Mouse (Mus musculus) retina, adult 2 months (tissue): ENCODE measurements around the gene Dcaf1.

Experiments
- DNase-seq: peaks from one replicate; pipeline ENCODE4 v3.0.0-alpha.2; 2012; ENCODE audit warnings: low read depth, low spot score

Dcaf1 gene

DNA sequence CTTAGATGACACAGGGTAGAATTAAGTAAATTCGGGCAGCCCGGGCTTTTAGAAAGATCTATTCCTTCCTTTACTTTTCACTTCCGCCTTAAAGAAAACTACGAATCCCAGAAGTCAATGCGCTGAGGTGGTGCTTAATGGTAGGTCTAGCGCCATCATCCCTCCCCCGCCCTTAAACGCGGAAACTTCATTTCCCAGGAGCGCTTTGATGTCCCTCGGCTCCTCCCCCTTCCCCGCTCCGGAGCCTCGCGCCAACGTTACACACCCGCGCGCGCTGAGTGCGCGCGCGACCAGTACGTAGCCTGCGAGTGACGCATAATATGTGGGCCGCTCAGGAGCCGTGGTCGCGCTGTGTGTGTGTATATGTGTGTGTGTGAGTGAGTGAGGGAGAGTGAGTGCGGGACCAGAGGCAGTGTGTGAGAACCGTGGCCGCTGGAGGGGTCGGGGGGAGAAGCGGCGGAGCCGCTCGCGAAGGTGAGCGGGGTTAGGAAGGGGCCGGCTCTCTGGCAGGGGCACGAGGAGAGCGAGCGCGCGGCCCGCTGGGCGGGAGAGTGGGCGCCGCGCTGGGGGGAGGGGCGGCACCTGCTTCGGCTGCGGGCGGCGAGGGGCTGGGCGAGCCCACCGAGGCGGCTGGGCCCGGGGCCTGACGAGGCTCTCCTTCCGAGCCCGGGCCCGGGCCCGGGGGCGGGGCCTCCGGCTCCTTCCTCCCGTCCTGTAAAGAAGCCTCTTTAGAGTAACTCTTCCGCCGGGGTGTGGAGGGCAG lies at the start of gene Dcaf1:
Gene Dcaf1 (plus strand): TSS at position 257 of the 763 bp plus-strand sequence.
- peak; percentile 97 for DNase-seq

DNA sequence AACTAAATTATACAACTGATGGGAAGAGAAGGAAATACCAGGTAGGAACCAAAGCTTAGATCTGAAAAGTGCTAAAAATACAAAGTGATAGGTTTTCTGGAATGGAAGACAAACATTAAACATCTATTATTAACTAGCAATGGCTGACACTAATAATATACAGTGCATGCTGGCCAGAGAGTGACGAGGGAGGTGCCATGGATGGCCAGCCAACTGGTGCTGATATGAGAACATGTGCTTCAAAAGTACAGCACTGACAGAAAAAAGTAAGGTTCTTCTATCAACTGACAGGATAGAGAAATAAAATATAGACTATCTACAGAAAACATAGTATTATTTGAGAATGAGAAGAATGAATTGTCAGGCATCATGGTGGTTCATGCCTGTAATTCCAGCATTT lies 45.6 kb upstream of the Dcaf1 start:
- no peak for DNase-seq

- DNase-seq: no peak
These were observed 44.3 kb upstream of the Dcaf1 start for GRCm38 (mm10) chr9:106777423-106777822.

- DNase-seq: no peak
These were observed 43.4 kb upstream of the Dcaf1 start for GRCm38 (mm10) chr9:106778319-106778718.

- no peak for DNase-seq
These were observed 41.6 kb upstream of the Dcaf1 start for GRCm38 (mm10) chr9:106780086-106780485.

DNA sequence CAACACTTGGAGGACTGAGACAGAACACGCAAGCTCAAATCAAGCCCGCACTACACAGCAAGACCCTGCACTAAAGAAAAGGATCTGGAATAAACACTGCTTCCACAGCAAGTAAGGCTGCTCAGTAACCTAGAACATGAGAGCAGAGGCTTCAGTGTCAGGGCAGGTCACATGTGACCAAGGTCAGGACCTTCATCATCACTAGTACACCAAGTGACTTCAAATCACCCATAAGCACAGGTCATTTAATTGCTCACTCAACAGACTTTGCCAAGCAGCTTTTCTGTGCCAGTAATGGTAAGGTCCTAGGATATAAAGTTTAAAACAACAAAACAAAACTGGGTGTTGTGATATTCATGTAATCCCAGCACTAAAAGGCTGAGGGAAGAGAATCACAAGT lies 38.1 kb upstream of the Dcaf1 start:
- no peak for DNase-seq

DNA sequence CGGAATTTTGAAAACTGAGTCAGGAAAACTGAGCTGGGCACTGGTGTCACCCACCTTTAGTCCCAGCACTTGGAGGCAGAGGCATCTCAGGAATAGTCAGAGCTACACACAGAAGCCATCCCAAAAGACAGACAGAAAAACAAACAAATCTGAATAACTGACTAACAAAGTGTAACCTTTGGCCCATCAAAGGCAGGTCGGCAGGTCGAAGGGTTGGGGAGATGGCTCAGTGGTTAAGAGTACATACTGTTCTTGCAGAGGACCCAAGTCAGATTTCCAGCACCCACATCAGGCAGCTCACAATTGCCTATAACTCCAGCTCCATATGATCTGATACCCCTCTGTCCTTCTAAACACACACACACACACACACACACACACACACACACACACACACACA lies 36.5 kb upstream of the Dcaf1 start:
- no peak for DNase-seq

DNA sequence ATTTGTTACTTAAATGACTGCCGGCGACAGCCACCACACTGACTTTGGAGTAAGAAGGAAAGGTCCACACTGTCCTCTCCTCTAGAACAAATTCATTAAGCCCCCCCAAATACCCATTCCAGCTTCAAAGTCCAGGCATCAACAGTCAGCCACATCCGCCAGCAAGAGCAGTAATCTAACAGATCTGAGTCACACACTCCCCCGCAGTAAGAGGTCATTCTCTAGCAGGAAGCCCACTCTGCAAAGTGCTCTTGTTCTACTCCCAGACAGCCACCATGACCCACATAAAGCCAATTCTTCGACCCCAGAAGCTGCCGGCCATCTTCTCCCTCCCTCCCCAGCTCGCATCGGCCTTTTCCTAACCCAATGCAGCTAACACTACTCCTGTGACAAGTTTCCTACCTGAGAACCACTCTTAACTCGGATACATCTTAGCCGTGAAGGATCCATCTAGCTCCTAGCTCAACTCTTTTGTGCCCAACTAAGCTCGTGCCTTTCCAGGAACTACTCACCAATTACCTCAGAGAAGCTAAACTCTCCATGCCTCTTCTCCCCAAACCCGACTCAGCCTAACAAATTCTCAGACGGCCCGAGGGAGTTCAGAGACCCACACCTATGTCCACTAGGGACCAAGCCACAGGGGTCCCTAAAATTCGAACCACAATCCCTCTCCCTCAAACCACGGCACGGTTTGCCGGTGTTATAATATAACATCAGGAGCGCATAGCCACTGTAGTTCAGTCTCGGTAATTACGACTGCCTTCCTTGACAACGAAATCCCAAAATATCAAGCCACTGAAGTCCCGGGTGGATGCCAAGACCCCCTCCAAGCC lies 33.5 kb upstream of the Dcaf1 start:
- no peak for DNase-seq

GRCm38 (mm10) chr9:106788812-106789321 lies 32.8 kb upstream of the Dcaf1 start, which contains the start of gene Rad54l2:
Gene Rad54l2, minus strand, starts transcription at chr9:106789194.
- peak; percentile 69 for DNase-seq

DNA sequence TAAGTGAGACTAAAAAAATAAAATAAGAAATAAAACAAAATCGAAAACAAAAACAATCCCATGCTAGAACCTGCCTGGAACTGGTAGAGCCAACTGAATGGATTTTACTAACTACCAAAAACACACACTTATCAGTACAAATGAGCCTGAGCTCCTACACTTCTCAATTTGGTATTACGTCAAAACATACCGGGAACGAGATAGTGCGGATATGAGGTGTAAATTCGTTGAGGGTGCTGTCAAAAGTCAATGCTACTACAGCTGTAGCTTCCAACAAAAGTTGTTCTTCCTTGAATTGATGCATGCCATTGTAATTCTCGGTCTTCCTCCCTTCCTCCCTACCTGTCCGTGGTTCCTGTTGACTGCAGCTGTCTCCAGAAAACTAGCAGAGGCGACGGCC lies 32.3 kb upstream of the Dcaf1 start:
- no peak for DNase-seq

DNA sequence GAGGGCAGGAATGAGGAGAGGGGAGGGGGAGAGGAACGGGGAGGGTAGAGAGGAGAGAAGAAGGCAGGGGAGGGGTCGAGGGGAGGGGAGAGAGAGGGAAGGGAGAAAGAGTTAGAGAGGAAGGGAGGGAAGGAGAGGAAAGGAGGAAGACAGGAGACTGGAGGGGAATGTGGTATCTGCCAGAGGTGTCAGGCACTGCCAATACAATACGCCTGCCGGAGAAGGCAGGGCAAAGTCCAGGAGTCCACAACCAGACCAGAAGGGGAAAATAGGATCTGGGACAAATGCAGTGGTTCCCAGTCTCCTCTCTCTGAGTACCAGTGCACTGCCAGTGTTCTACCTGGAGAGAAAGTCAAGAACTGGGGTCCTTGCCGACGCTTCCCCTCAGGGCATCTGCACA lies 30.8 kb upstream of the Dcaf1 start:
- no peak for DNase-seq

DNA sequence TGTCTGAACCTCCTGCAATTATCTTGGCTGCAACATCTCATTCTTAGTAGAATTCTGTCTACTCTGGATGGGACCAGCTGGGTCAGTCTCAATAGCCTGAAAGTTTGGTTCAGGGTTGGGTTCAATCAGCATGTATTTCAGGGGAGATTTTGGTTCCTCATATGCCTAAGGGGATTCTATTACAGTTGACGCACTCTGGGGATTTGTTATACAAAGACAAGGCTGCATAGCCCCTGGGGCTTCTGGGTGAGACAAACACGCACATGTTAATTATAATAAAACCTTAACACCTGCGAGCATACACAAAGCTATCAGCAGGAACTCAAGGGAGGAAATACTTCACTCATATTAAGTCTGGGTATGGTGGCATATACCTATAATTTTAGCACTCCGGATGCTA lies 15.2 kb upstream of the Dcaf1 start:
- no peak for DNase-seq

GRCm38 (mm10) chr9:106818191-106818590 lies 3.5 kb upstream of the Dcaf1 start:
- DNase-seq: no peak

- no peak for DNase-seq
These were observed 2.5 kb upstream of the Dcaf1 start for GRCm38 (mm10) chr9:106819201-106819600.

- no peak for DNase-seq
These were observed 540 bp upstream of the Dcaf1 start for GRCm38 (mm10) chr9:106821050-106821617.

DNA sequence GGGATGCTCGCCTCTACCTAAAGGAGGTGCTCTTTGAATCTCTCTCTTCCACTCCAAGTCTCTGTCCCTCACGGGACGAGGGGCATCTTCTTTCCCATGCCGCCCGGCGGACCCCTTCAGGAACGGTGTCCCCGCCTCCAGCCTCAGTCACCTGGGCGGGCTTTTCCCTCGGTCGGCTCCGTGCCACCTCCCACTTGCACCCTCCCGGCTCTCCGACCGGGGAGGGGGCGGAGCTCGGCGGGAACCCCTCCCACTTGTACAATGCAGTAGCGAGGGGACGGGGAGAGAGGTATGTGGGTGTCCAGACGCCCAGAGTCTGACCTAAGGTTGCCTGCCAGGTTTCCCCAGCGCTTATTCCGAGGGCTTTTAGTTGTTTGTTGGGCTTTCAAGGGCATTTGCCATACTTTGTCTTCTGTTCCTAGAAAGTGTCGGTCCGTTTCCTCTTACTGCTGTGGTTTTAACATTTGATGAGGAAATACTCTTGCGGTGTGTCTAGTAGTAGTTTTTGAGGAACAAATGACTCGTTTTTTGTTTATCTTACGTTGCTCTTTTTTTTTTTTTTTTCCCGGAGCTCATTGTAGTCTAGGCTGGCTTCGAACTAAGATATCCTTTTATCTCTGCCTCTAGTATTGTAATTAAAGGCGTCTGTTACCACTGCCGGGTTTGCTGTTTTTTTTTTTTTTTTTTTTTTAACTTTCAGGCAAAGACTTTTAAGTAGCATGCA lies 869 bp downstream of the Dcaf1 start:
- no peak for DNase-seq

DNA sequence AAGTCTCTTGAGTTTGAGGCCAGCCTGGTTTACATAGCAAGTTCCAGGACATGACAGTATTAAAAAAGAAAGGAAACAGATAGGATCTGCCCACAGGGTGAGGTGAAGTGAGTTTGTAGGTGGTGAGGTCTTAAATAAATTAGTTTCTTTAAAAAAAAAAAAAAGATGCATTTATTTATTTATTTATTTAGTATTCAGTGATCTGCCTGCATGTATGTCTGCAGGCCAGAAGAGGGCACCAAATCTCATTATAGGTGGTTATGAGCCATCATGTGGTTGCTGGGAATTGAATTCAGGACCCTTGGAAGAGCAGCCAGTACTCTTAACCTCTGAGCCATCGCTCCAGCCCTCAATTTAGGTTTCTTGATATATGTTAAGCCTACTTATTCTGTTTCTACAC lies 18.9 kb downstream of the Dcaf1 start:
- DNase-seq: no peak

- no peak for DNase-seq
These were observed 21.1 kb downstream of the Dcaf1 start for GRCm38 (mm10) chr9:106842800-106843199.

GRCm38 (mm10) chr9:106856664-106857063 lies 35.0 kb downstream of the Dcaf1 start:
- DNase-seq: no peak

DNA sequence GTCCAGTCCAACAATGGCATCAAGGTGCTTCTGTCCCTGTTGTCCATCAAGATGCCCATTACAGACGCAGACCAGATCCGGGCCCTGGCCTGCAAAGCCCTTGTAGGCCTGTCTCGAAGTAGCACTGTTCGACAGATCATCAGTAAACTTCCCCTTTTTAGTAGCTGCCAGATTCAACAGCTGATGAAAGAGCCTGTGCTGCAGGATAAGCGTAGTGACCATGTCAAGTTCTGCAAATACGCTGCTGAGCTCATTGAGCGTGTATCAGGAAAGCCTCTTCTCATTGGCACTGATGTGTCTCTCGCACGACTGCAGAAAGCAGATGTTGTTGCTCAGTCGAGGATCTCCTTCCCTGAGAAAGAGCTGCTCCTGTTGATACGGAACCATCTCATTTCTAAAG lies 36.4 kb downstream of the Dcaf1 start:
- DNase-seq: no peak

DNA sequence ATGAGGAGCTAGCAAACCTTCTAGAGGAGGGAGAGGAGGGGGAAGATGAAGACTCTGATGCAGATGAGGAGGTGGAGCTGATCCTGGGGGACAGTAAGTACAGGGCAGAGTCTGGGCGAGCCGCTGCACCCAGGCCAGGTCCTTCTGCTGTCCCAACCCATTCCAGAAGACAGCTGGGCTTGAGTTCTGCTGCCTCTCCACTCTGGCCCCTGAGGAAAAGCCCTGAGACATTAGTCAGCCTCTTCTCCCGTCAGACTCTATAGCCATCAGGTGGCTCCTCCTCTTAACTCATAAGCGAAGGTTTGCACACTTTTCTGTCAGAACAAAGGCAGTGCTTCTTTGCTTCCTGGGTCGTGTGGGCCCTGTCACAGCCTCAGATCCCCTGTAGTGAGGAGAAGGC lies 52.5 kb downstream of the Dcaf1 start:
- DNase-seq: no peak

- DNase-seq: no peak
These were observed 55.0 kb downstream of the Dcaf1 start for GRCm38 (mm10) chr9:106876666-106877065.
